Mouse (Mus musculus) midbrain, embryonic 16.5 days (tissue): ENCODE data around the gene 1110008P14Rik. TPM values are rescaled to one million over a fixed set of nuclear protein-coding genes. Genes with fewer than 3 reads are reported as not detected.

Experiments used
- ATAC-seq: fragments of 200-750 bp; cut with Nextera tagmentation; 2 replicates; pipeline ENCODE4 v1.8.0; 2017; ENCODE audit warnings: moderate TSS enrichment
- H3K27ac ChIP-seq: fragments of 300-500 bp; sonication (generic); 2 replicates; pipeline ENCODE4 v1.5.1; 2014; ENCODE audit warnings: mild to moderate bottlenecking, low read length, mixed read lengths
- H3K27me3 ChIP-seq: fragments of 300-500 bp; sonication (generic); 2 replicates; pipeline ENCODE4 v1.6.1; 2014; ENCODE audit warnings: low read depth, low read length, mixed read lengths; ENCODE audit not compliant: control insufficient read depth, insufficient read depth
- H3K36me3 ChIP-seq: fragments of 300-500 bp; sonication (generic); 2 replicates; pipeline ENCODE4 v1.6.1; 2014; ENCODE audit warnings: mild to moderate bottlenecking, low read length, moderate library complexity, mixed read lengths; ENCODE audit not compliant: control insufficient read depth, insufficient read depth
- H3K4me1 ChIP-seq: fragments of 300-500 bp; sonication (generic); 2 replicates; pipeline ENCODE4 v1.6.1; 2014; ENCODE audit warnings: mild to moderate bottlenecking, low read length, mixed read lengths; ENCODE audit not compliant: control insufficient read depth, insufficient read depth
- H3K4me2 ChIP-seq: fragments of 300-500 bp; sonication (generic); 2 replicates; pipeline ENCODE4 v1.6.1; 2014; ENCODE audit warnings: mild to moderate bottlenecking, low read length, mixed read lengths
- H3K4me3 ChIP-seq: fragments of 300-500 bp; sonication (generic); 2 replicates; pipeline ENCODE4 v1.5.1; 2014; ENCODE audit warnings: low read depth, mild to moderate bottlenecking, low read length, moderate library complexity, mixed read lengths
- H3K9ac ChIP-seq: fragments of 300-500 bp; sonication (generic); 2 replicates; pipeline ENCODE4 v1.6.1; 2014; ENCODE audit warnings: low read depth, low read length, mixed read lengths
- H3K9me3 ChIP-seq: fragments of 300-500 bp; sonication (generic); replicated peaks from 2 replicates; pipeline ENCODE4 v1.6.1; 2014; ENCODE audit warnings: mild to moderate bottlenecking, low read length, mixed read lengths; ENCODE audit not compliant: control insufficient read depth, poor library complexity, severe bottlenecking
- WGBS: fragments of 180-500 bp; shearing (Covaris S2); extraction: QIAGEN DNeasy Blood & Tissue Kit; methylation state at CpG from one replicate; pipeline ENCODE4 v1.1.7; 2014; 5-methylcytosine and 5-hydroxymethylcytosine counted together
- polyA plus RNA-seq: library from polyadenylated mRNA; unstranded; fragments of >200 nt; fragmentation: Nextera tagmentation; extraction: Ambion mirVana; gene quantifications from 2 replicates; pipeline ENCODE4 v1.2.1, GENCODE M21; 2015

The 1110008P14Rik gene
- polyA plus RNA-seq, 1 experiment from 2014 or later: 132 TPM

DNA sequence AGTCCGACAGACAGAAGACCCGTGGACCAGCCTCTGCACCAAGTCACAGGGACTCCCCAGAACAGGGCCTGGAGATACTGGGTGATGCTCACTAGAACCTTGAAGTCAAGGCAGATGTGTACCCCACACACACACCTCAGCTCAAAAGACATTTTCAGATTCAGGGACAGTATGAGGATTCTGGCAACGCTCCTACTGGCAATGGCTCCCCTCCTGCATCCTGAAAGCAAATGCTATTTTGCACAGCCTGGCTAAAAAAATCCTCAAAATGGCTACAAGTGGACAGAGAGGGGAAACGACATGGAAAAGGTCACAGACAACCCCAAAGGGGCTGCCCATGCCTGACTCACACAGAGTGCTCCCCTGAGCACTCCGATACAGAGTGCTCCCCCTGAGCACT is 49.6 kb downstream of the 1110008P14Rik start:
- Histone ChIP-seq H3K9me3 (no peaks in the 10 kb centered on the region), H3K4me3 (no peak overlapping the region), H3K9ac (no peak overlapping the region), H3K27ac (no peak overlapping the region), H3K4me2 (no peak overlapping the region), H3K27me3 (no peaks in the 10 kb centered on the region), H3K36me3 (peaks cover 33% of the 10 kb centered on the region), H3K4me1 (no peaks in the 10 kb centered on the region)
- 91% methylated on average over 5 of the region's 5 CpGs for WGBS
- ATAC-seq: no peak

DNA sequence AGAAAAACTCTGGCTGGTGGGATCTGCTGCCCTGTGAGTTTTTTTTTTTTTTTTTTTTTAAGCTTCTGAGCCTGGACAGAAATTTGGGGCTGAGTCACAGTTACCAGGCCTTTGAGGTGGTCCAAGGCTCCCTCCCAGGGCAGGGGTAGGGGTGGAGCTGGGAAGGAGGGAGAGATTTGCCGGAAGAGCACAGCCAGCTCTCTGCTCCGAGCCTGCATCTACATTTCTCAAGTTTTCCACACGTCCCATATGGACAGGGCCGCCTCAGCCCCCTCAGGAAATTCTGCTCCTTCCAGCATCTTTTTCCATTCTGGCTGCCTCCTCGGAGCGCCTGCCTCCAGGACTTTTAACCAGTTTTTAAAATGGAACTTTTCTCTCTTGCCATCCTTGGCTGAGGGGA is 52.2 kb downstream of the 1110008P14Rik start:
- Histone ChIP-seq H3K27me3 (no peaks in the 10 kb centered on the region), H3K36me3 (peaks cover 23% of the 10 kb centered on the region), H3K27ac (no peak overlapping the region), H3K9me3 (no peaks in the 10 kb centered on the region), H3K4me2 (no peak overlapping the region), H3K9ac (no peak overlapping the region), H3K4me3 (no peak overlapping the region), H3K4me1 (no peaks in the 10 kb centered on the region)
- 54% methylated on average over 6 of the region's 6 CpGs for WGBS
- ATAC-seq: no peak

DNA sequence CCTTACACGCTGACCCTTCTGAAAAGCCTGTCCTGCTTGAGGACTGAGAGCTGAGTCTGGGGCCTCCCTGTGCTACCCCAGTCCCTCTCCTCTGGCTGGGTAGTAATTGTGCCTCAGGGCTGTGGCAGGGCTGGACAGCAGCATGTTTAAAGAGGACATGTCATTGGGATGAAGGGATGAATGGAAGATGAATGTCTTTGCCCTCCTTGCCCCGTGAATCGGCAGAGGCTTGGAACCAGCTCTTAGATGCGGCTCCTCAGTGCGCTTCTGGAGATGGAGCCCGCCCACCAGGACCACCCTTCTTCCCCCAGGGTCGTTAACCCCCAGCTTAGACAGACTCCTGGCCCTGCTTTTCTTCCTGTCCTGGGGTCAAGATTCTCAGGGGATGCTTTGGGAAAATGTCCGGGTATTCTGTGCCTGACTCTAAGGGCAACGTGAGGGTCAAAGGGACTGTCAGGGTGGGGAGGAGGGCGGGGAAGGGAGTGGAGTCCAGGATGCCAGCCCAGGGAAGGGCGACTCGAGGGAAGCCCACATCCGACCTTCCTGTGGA is 52.8 kb downstream of the 1110008P14Rik start:
- Histone ChIP-seq H3K27me3 (no peaks in the 10 kb centered on the region), H3K36me3 (peaks cover 21% of the 10 kb centered on the region), H3K4me2 (no peak overlapping the region), H3K9me3 (no peaks in the 10 kb centered on the region), H3K9ac (0 out of 2 replicates have a peak overlapping the region, but pooled peaks have one; percentile 14), H3K4me1 (no peaks in the 10 kb centered on the region; the same call in 1 of the 2 replicates), H3K4me3 (no peak overlapping the region), H3K27ac (no peak overlapping the region)
- WGBS: 38% methylated on average over 13 of the region's 13 CpGs
- no peak; the same call in 1 of the 2 replicates for ATAC-seq

DNA sequence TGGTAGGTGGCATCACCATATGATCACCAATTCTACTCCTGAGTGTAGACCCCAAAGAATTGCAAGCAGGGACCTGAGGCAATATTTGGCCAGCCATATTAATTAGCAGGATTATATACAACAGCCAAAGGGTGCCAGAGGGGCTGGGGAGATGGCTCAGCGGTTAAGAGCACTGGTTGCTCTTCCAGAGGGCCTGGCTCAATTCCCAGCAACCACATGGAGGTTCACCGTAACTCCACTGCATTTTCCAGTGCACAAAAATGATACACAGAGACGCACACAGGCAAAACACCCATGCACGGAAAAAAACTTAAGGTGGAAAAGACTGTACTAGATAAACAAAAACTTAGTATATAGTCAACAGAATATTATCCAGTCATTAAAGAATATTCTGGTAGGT is 54.5 kb downstream of the 1110008P14Rik start:
- H3K4me3 ChIP-seq: no peak overlapping the region
- WGBS: 79% methylated on average over 4 of the region's 4 CpGs
- no peak overlapping the region for H3K4me2 ChIP-seq
- H3K27ac ChIP-seq: no peak overlapping the region
- H3K27me3 ChIP-seq: no peaks in the 10 kb centered on the region
- no peak for ATAC-seq
- peaks cover 9% of the 10 kb centered on the region for H3K36me3 ChIP-seq
- no peaks in the 10 kb centered on the region for H3K9me3 ChIP-seq
- peaks cover 16% of the 10 kb centered on the region for H3K4me1 ChIP-seq
- H3K9ac ChIP-seq: no peak overlapping the region

Other genes with a start within 250 kb of the 1110008P14Rik start
- 69.8 and 77.9 TPM in 2 replicates for gene Prrc2b, start 230.9 kb downstream of the 1110008P14Rik start, polyA plus RNA-seq
- gene Pomt1, start 145.3 kb downstream of the 1110008P14Rik start, polyA plus RNA-seq: 36.4 and 36.5 TPM in 2 replicates
- 101 and 107 TPM in 2 replicates for gene Uck1, start 121.8 kb downstream of the 1110008P14Rik start, polyA plus RNA-seq
- 31.8 and 35.7 TPM in 2 replicates for gene Golga2, start 94.6 kb downstream of the 1110008P14Rik start, polyA plus RNA-seq
- gene Swi5, start 93.9 kb downstream of the 1110008P14Rik start, polyA plus RNA-seq: 392 and 415 TPM in 2 replicates
- 56.3 and 58.7 TPM in 2 replicates for gene Ciz1, start 29.6 kb downstream of the 1110008P14Rik start, polyA plus RNA-seq
- gene Dnm1, start 28.6 kb downstream of the 1110008P14Rik start, polyA plus RNA-seq: 55.1 and 66.3 TPM in 2 replicates
- 0.86 and 1.2 TPM in 2 replicates for gene Lcn2, start 6.3 kb upstream of the 1110008P14Rik start, polyA plus RNA-seq
- 50.7 and 51.4 TPM in 2 replicates for gene Ptges2, start 14.0 kb upstream of the 1110008P14Rik start, polyA plus RNA-seq
- 5.3 and 5.5 TPM in 2 replicates for gene Naif1, start 68.5 kb upstream of the 1110008P14Rik start, polyA plus RNA-seq
- gene Slc25a25, start 69.5 kb upstream of the 1110008P14Rik start, polyA plus RNA-seq: 55.1 and 60.1 TPM in 2 replicates
- 5.0 and 5.9 TPM in 2 replicates for gene Fam102a, start 153.4 kb upstream of the 1110008P14Rik start, polyA plus RNA-seq
- 136 TPM in 2 replicates for gene Dpm2, start 188.9 kb upstream of the 1110008P14Rik start, polyA plus RNA-seq
- 14.5 and 17.1 TPM in 2 replicates for gene Pip5kl1, start 192.9 kb upstream of the 1110008P14Rik start, polyA plus RNA-seq
- 0.52 and 1.1 TPM in 2 replicates for gene 9430097D07Rik, start 193.7 kb upstream of the 1110008P14Rik start, polyA plus RNA-seq
- gene St6galnac4, start 205.2 kb upstream of the 1110008P14Rik start, polyA plus RNA-seq: 33.4 and 39.0 TPM in 2 replicates
- 26.5 and 36.4 TPM in 2 replicates for gene St6galnac6, start 217.8 kb upstream of the 1110008P14Rik start, polyA plus RNA-seq
- gene Ak1, start 239.8 kb upstream of the 1110008P14Rik start, polyA plus RNA-seq: 107 and 108 TPM in 2 replicates